Comparison of ENCODE assay signal across 9 mouse cellular contexts in the genomic region with DNA sequence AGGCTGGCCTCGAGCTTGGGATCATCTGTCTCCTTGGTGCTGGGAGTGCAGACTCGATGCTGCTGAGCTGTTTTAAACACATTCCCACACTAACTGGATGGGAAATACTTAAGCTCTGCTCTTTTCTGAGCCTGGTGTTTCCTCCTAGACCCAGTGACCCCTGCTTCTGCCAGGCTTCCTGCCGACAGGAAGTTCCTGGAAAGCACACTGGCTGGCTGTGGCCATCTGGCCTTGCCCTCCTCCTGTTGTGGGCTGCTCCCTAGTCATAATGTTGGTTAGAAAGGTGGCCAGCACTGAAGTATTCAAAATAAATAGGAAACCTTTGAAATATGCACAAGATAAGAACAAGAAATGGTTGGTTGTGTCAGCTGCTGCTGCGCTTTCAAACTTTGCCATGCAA.
DNase-seq lines count a peak whose midpoint lies in the region; ATAC-seq lines count a peak whose summit lies in the region.
"Had no signal": no experiment of that assay in that cellular context is flagged by ENCODE, and none has a peak within 500 bp of the region (broad histone marks: within the 10 kb centered on the region; RNA-seq: fewer than 3 reads in every experiment).

No protein-coding gene starts in this region.

- H3K27ac ChIP-seq in midbrain, embryonic 10.5 days (replicated peaks), result no peak overlapping the region
- no peak overlapping the region for H3K27ac ChIP-seq in midbrain, embryonic 16.5 days (ENCODE audit: low read length)

- no peaks in the 10 kb centered on the region for H3K4me1 ChIP-seq in midbrain, embryonic 10.5 days
- no peaks in the 10 kb centered on the region for H3K4me1 ChIP-seq in midbrain, embryonic 16.5 days (ENCODE audit: control insufficient read depth, insufficient read depth, low read length)

- H3K4me3 ChIP-seq in midbrain, embryonic 10.5 days, result no peak overlapping the region
- H3K4me3 ChIP-seq in midbrain, embryonic 16.5 days (ENCODE audit: low read depth, low read length), result no peak overlapping the region

- no peaks in the 10 kb centered on the region for H3K9me3 ChIP-seq in midbrain, embryonic 10.5 days (replicated peaks)
- H3K9me3 ChIP-seq in midbrain, embryonic 16.5 days (replicated peaks; ENCODE audit: control insufficient read depth, low read length, poor library complexity, severe bottlenecking), result peaks cover 3% of the 10 kb centered on the region; the same call in 1 of the 2 replicates

- no peak overlapping the region for H3K9ac ChIP-seq in midbrain, embryonic 16.5 days (ENCODE audit: low read depth, low read length)

- ATAC-seq in midbrain, embryonic 16.5 days, result no peak

- H3K36me3 ChIP-seq in midbrain, embryonic 10.5 days, result peaks cover 18% of the 10 kb centered on the region; the same call in 1 of the 2 replicates
- no peaks in the 10 kb centered on the region for H3K36me3 ChIP-seq in midbrain, embryonic 16.5 days (ENCODE audit: control insufficient read depth, insufficient read depth, low read length)

- WGBS in midbrain, embryonic 10.5 days, result 72% methylated on average over 4 of the region's 4 CpGs
- WGBS in midbrain, embryonic 16.5 days, result 83% methylated on average over 4 of the region's 4 CpGs

- no peak overlapping the region for H3K4me2 ChIP-seq in midbrain, embryonic 16.5 days (ENCODE audit: low read length)

- DNase-seq in cerebellum, adult 9-10 months, result peak; percentile 32
- DNase-seq in cerebellum, adult 8-10 months, result no peak
- peak; percentile 24 for DNase-seq in midbrain, embryonic 10.5 days (ENCODE audit: low spot score)
- peak; percentile 23 for DNase-seq in forelimb bud, embryonic 11.5 days (ENCODE audit: low read depth, low spot score)
- DNase-seq in thymus, postnatal 14 days, result no peak
- no peak for DNase-seq in left cerebral cortex, postnatal 14 days (ENCODE audit: low spot score in 2 of 2)
- DNase-seq: heart, adult 18-20 months; lung, postnatal 4 days had no signal

- intact Hi-C loops in left cerebral cortex, postnatal 14 days (cut with DNase I), result no loop called here

- H3K27me3 ChIP-seq in midbrain, embryonic 10.5 days (ENCODE audit: low read depth, poor library complexity, severe bottlenecking), result no peaks in the 10 kb centered on the region
- no peaks in the 10 kb centered on the region for H3K27me3 ChIP-seq in midbrain, embryonic 16.5 days (ENCODE audit: control insufficient read depth, insufficient read depth, low read depth, low read length)

Comparison
In these comparisons a context has a peak if more than half of its experiments do, and no peak if none do; other contexts are left out.
1. DNase-seq: peak in cerebellum, adult 9-10 months (single experiment), midbrain, embryonic 10.5 days (single experiment) and forelimb bud, embryonic 11.5 days (single experiment); none in cerebellum, adult 8-10 months (single experiment), thymus, postnatal 14 days (single experiment) and left cerebral cortex, postnatal 14 days (0 of 2).